12 mouse cellular contexts compared by ENCODE assay signal in genomic region chr16:6075442-6076050, GRCm38 (mm10).
"Had no signal": no experiment of that assay in that cellular context is flagged by ENCODE, and none has a peak within 500 bp of the region (broad histone marks: within the 10 kb centered on the region; RNA-seq: fewer than 3 reads in every experiment).

No protein-coding gene starts in this region.

- DNase-seq: kidney, postnatal 10 days; kidney, postnatal 4 days; lung, adult 18-20 months; retina, postnatal 1 day; right cerebral cortex, postnatal 14 days; thymus, postnatal 4 days had no signal

- H3K9me3 ChIP-seq: limb, embryonic 12.5 days; midbrain, embryonic 12.5 days; neural tube, embryonic 13.5 days had no signal

- H3K36me3 ChIP-seq: limb, embryonic 12.5 days; midbrain, embryonic 12.5 days; neural tube, embryonic 13.5 days had no signal

- ATAC-seq: midbrain, embryonic 16.5 days had no signal

- H3K27ac ChIP-seq: layer of hippocampus, adult 2 months; limb, embryonic 12.5 days; liver, embryonic 14.5 days; midbrain, embryonic 12.5 days; neural tube, embryonic 13.5 days had no signal

- H3K4me3 ChIP-seq: layer of hippocampus, adult 2 months; limb, embryonic 12.5 days; midbrain, embryonic 12.5 days; neural tube, embryonic 13.5 days had no signal

- H3K9ac ChIP-seq: limb, embryonic 12.5 days; liver, embryonic 14.5 days; midbrain, embryonic 12.5 days; neural tube, embryonic 13.5 days had no signal

- H3K27me3 ChIP-seq: limb, embryonic 12.5 days; midbrain, embryonic 12.5 days; neural tube, embryonic 13.5 days had no signal

- H3K4me2 ChIP-seq: limb, embryonic 12.5 days; midbrain, embryonic 12.5 days; neural tube, embryonic 13.5 days had no signal

- H3K4me1 ChIP-seq: limb, embryonic 12.5 days; midbrain, embryonic 12.5 days; neural tube, embryonic 13.5 days had no signal
